Mouse (Mus musculus): ENCODE measurements around the gene Asb7.

The Asb7 gene

GRCm38 (mm10) chr7:66653596-66653995 lies 35.8 kb downstream of the Asb7 start:
- DNase-seq (ENCODE audit: low spot score), result no peak

GRCm38 (mm10) chr7:66652216-66652615 lies 37.2 kb downstream of the Asb7 start:
- DNase-seq (ENCODE audit: low spot score), result no peak

- DNase-seq (ENCODE audit: low spot score), result no peak
Observed at GRCm38 (mm10) chr7:66650883-66651282, 38.5 kb downstream of the Asb7 start.

- DNase-seq (ENCODE audit: low spot score), result no peak
Observed at GRCm38 (mm10) chr7:66649181-66649580, 40.2 kb downstream of the Asb7 start.

- no peak for DNase-seq (ENCODE audit: low spot score)
Observed at GRCm38 (mm10) chr7:66645736-66646135, 43.7 kb downstream of the Asb7 start.

- DNase-seq (ENCODE audit: low spot score), result no peak
Observed at GRCm38 (mm10) chr7:66633351-66633750, 56.0 kb downstream of the Asb7 start.

- peak; percentile 64 for DNase-seq (ENCODE audit: low spot score)
Observed at GRCm38 (mm10) chr7:66630154-66630800, 59.1 kb downstream of the Asb7 start.

GRCm38 (mm10) chr7:66629419-66629818 lies 60.0 kb downstream of the Asb7 start:
- no peak for DNase-seq (ENCODE audit: low spot score)

GRCm38 (mm10) chr7:66623436-66623835 lies 66.0 kb downstream of the Asb7 start:
- no peak for DNase-seq (ENCODE audit: low spot score)

GRCm38 (mm10) chr7:66601846-66602245 lies 87.5 kb downstream of the Asb7 start:
- DNase-seq (ENCODE audit: low spot score), result no peak

GRCm38 (mm10) chr7:66600622-66601610 lies 88.5 kb downstream of the Asb7 start:
- no peak for DNase-seq (ENCODE audit: low spot score)

GRCm38 (mm10) chr7:66600126-66600525 lies 89.3 kb downstream of the Asb7 start:
- DNase-seq (ENCODE audit: low spot score), result no peak

- no peak for DNase-seq (ENCODE audit: low spot score)
Observed at GRCm38 (mm10) chr7:66597900-66598299, 91.5 kb downstream of the Asb7 start.

Measured in retina, embryonic 14.5 days (tissue).